Mouse (Mus musculus) adrenal gland, postnatal 4 days (tissue): ENCODE data around the gene Cd46. TPM values are rescaled to one million over a fixed set of nuclear protein-coding genes. Genes with fewer than 3 reads are reported as not detected.

ENCODE experiments used
- microRNA-seq: library from miRNA; unstranded; fragments of <30 nt; microRNA quantifications from one replicate; pipeline ENCODE4 v1.2.0, GENCODE M21; 2021
- total RNA-seq, 2 experiments: library from RNA; stranded (reverse); gene quantifications; 2 replicates each; pipeline ENCODE4 v1.2.3; 2021

Gene Cd46
- total RNA-seq, 2 experiments from 2014 or later: 3.5 to 3.7 TPM

Small RNA genes within 50 kb of the gene (microRNA-seq; reads per million reads assigned to microRNA genes)
- gene Mir29b-2: 5.3 reads per million, percentile 16 among the genes with 10 or more reads in this experiment
- 383 reads per million, percentile 63 among the genes with 10 or more reads in this experiment for gene Mir29c

Other genes with a start within 250 kb of the Cd46 start
- 100 to 1,000 TPM in 1 of 2 experiments, 10 to 100 TPM in 1; 99.5 to 102 TPM for gene Cd34, start 153.4 kb downstream of the Cd46 start, total RNA-seq
- 10 to 100 TPM; 85.8 to 88.8 TPM for gene Cr1l, start 39.3 kb upstream of the Cd46 start, total RNA-seq
- under 1 TPM in 1 of 2 experiments, not detected in 1; 0.31 TPM for gene Cr2, start 84.5 kb upstream of the Cd46 start, total RNA-seq